Mouse (Mus musculus): ENCODE measurements at regions not wholly inside any gene's neighbourhood (a gene's known extent, or its start where the extent isn't known, plus 50 kb on each side); places are given as distances from the start of the nearest gene placed in this dataset.
"Not testable (repeated sequence)": the region's sequence is repeated elsewhere in the genome, so short reads cannot be mapped to it uniquely, and the experiment has no call there.

GRCm38 (mm10) chr12:77096461-77096860 is 134.5 kb upstream of the Max start:
- no peaks in the 10 kb centered on the region for H3K36me3 ChIP-seq
- no peak overlapping the region for H3K4me3 ChIP-seq
- ATAC-seq (ENCODE audit: insufficient number of reproducible peaks, low FRiP score, low TSS enrichment, low read depth) = no peak
- no peaks in the 10 kb centered on the region for H3K9me3 ChIP-seq
- H3K27me3 ChIP-seq = no peaks in the 10 kb centered on the region
- H3K9ac ChIP-seq = no peak overlapping the region
- H3K4me2 ChIP-seq = no peak overlapping the region
- no peak overlapping the region for H3K27ac ChIP-seq
- peaks cover 5% of the 10 kb centered on the region; the same call in 1 of the 2 replicates for H3K4me1 ChIP-seq
- WGBS = 94% methylated on average over 4 of the region's 4 CpGs

- Histone ChIP-seq H3K9ac (no peak overlapping the region), H3K27ac (no peak overlapping the region), H3K27me3 (no peaks in the 10 kb centered on the region), H3K4me1 (peaks cover 5% of the 10 kb centered on the region; the same call in 1 of the 2 replicates), H3K4me2 (no peak overlapping the region), H3K36me3 (no peaks in the 10 kb centered on the region), H3K9me3 (no peaks in the 10 kb centered on the region), H3K4me3 (no peak overlapping the region)
- ATAC-seq (ENCODE audit: insufficient number of reproducible peaks, low FRiP score, low TSS enrichment, low read depth) = no peak
- 75% methylated on average over 3 of the region's 3 CpGs for WGBS
Measured at GRCm38 (mm10) chr12:77094999-77095915, 133.3 kb upstream of the Max start.

GRCm38 (mm10) chr12:77094168-77094567 is 132.2 kb upstream of the Max start:
- no peak for ATAC-seq (ENCODE audit: insufficient number of reproducible peaks, low FRiP score, low TSS enrichment, low read depth)
- Histone ChIP-seq H3K9me3 (no peaks in the 10 kb centered on the region), H3K27me3 (no peaks in the 10 kb centered on the region), H3K4me3 (no peak overlapping the region), H3K4me1 (peaks cover 5% of the 10 kb centered on the region; the same call in 1 of the 2 replicates), H3K36me3 (no peaks in the 10 kb centered on the region), H3K4me2 (no peak overlapping the region), H3K27ac (no peak overlapping the region), H3K9ac (no peak overlapping the region)
- WGBS = 85% methylated on average over 7 of the region's 7 CpGs

- Histone ChIP-seq H3K27ac (no peak overlapping the region), H3K4me3 (no peak overlapping the region), H3K4me1 (peaks cover 5% of the 10 kb centered on the region; the same call in 1 of the 2 replicates), H3K9me3 (no peaks in the 10 kb centered on the region), H3K27me3 (no peaks in the 10 kb centered on the region), H3K36me3 (no peaks in the 10 kb centered on the region), H3K9ac (no peak overlapping the region), H3K4me2 (no peak overlapping the region)
- 31% methylated on average over 3 of the region's 3 CpGs for WGBS
- no peak for ATAC-seq (ENCODE audit: insufficient number of reproducible peaks, low FRiP score, low TSS enrichment, low read depth)
Measured at GRCm38 (mm10) chr12:77092741-77093140, 130.7 kb upstream of the Max start.

- Histone ChIP-seq H3K27me3 (no peaks in the 10 kb centered on the region), H3K4me2 (no peak overlapping the region), H3K36me3 (no peaks in the 10 kb centered on the region), H3K9ac (no peak overlapping the region), H3K4me3 (no peak overlapping the region), H3K27ac (no peak overlapping the region), H3K4me1 (peaks cover 5% of the 10 kb centered on the region; the same call in 1 of the 2 replicates), H3K9me3 (no peaks in the 10 kb centered on the region)
- no peak for ATAC-seq (ENCODE audit: insufficient number of reproducible peaks, low FRiP score, low TSS enrichment, low read depth)
- 78% methylated on average over 2 of the region's 2 CpGs for WGBS
Measured at GRCm38 (mm10) chr12:77092143-77092542, 130.1 kb upstream of the Max start.

- no peak for ATAC-seq (ENCODE audit: insufficient number of reproducible peaks, low FRiP score, low TSS enrichment, low read depth)
- Histone ChIP-seq H3K27ac (no peak overlapping the region), H3K9me3 (no peaks in the 10 kb centered on the region), H3K4me3 (no peak overlapping the region), H3K27me3 (no peaks in the 10 kb centered on the region), H3K9ac (no peak overlapping the region), H3K4me2 (no peak overlapping the region), H3K4me1 (peaks cover 5% of the 10 kb centered on the region; the same call in 1 of the 2 replicates), H3K36me3 (no peaks in the 10 kb centered on the region)
- WGBS = 75% methylated on average over 2 of the region's 2 CpGs
Measured at GRCm38 (mm10) chr12:77091700-77092099, 129.7 kb upstream of the Max start.

GRCm38 (mm10) chr12:77090525-77090924 is 128.5 kb upstream of the Max start:
- Histone ChIP-seq H3K4me2 (no peak overlapping the region), H3K27ac (no peak overlapping the region), H3K9me3 (no peaks in the 10 kb centered on the region), H3K9ac (no peak overlapping the region), H3K4me3 (no peak overlapping the region), H3K27me3 (no peaks in the 10 kb centered on the region), H3K4me1 (peaks cover 5% of the 10 kb centered on the region; the same call in 1 of the 2 replicates), H3K36me3 (no peaks in the 10 kb centered on the region)
- ATAC-seq (ENCODE audit: insufficient number of reproducible peaks, low FRiP score, low TSS enrichment, low read depth) = no peak
- WGBS = 95% methylated on average over 3 of the region's 3 CpGs

- Histone ChIP-seq H3K27me3 (no peaks in the 10 kb centered on the region), H3K9ac (no peak overlapping the region), H3K27ac (no peak overlapping the region), H3K4me1 (peaks cover 5% of the 10 kb centered on the region; the same call in 1 of the 2 replicates), H3K4me2 (no peak overlapping the region), H3K36me3 (no peaks in the 10 kb centered on the region), H3K4me3 (no peak overlapping the region), H3K9me3 (no peaks in the 10 kb centered on the region)
- ATAC-seq (ENCODE audit: insufficient number of reproducible peaks, low FRiP score, low TSS enrichment, low read depth) = no peak
- WGBS = 89% methylated on average over 6 of the region's 6 CpGs
Measured at GRCm38 (mm10) chr12:77089624-77090278, 127.8 kb upstream of the Max start.

- Histone ChIP-seq H3K9ac (no peak overlapping the region), H3K27ac (no peak overlapping the region), H3K9me3 (no peaks in the 10 kb centered on the region), H3K4me1 (peaks cover 5% of the 10 kb centered on the region; the same call in 1 of the 2 replicates), H3K4me3 (no peak overlapping the region), H3K27me3 (no peaks in the 10 kb centered on the region), H3K36me3 (no peaks in the 10 kb centered on the region), H3K4me2 (no peak overlapping the region)
- ATAC-seq (ENCODE audit: insufficient number of reproducible peaks, low FRiP score, low TSS enrichment, low read depth) = no peak
- 58% methylated on average over 2 of the region's 2 CpGs for WGBS
Measured at GRCm38 (mm10) chr12:77088452-77088851, 126.5 kb upstream of the Max start.

- not testable (repeated sequence) for H3K4me3 ChIP-seq; H3K36me3 ChIP-seq; H3K9me3 ChIP-seq; ATAC-seq (ENCODE audit: insufficient number of reproducible peaks, low FRiP score, low TSS enrichment, low read depth); H3K4me2 ChIP-seq; H3K4me1 ChIP-seq; H3K27me3 ChIP-seq; H3K9ac ChIP-seq; H3K27ac ChIP-seq
- WGBS = 95% methylated on average over 1 of the region's 1 CpGs
Measured at GRCm38 (mm10) chr12:77086931-77087330, 124.9 kb upstream of the Max start.

- Histone ChIP-seq H3K9me3 (no peaks in the 10 kb centered on the region), H3K4me1 (no peaks in the 10 kb centered on the region), H3K9ac (no peak overlapping the region), H3K4me3 (no peak overlapping the region), H3K36me3 (no peaks in the 10 kb centered on the region), H3K27me3 (no peaks in the 10 kb centered on the region), H3K4me2 (no peak overlapping the region), H3K27ac (no peak overlapping the region)
- ATAC-seq (ENCODE audit: insufficient number of reproducible peaks, low FRiP score, low TSS enrichment, low read depth) = no peak
- 88% methylated on average over 5 of the region's 5 CpGs for WGBS
Measured at GRCm38 (mm10) chr12:77085894-77086293, 123.9 kb upstream of the Max start.

- WGBS = 42% methylated on average over 7 of the region's 7 CpGs
- Histone ChIP-seq H3K4me1 (no peaks in the 10 kb centered on the region), H3K27ac (no peak overlapping the region), H3K4me3 (no peak overlapping the region), H3K36me3 (no peaks in the 10 kb centered on the region), H3K4me2 (no peak overlapping the region), H3K9me3 (no peaks in the 10 kb centered on the region), H3K27me3 (no peaks in the 10 kb centered on the region), H3K9ac (no peak overlapping the region)
- ATAC-seq (ENCODE audit: insufficient number of reproducible peaks, low FRiP score, low TSS enrichment, low read depth) = no peak
Measured at GRCm38 (mm10) chr12:77085244-77085643, 123.2 kb upstream of the Max start.
